Mouse (Mus musculus) forebrain, embryonic 14.5 days (tissue): ENCODE data around the gene Tbxas1. TPM values are rescaled to one million over a fixed set of nuclear protein-coding genes. Genes with fewer than 3 reads are reported as not detected.

Source experiments
- ATAC-seq: fragments of 200-750 bp; cut with Nextera tagmentation; 2 replicates; pipeline ENCODE4 v1.8.0; 2017; ENCODE audit warnings: mild to moderate bottlenecking, moderate library complexity
- DNase-seq: peaks from one replicate; pipeline ENCODE4 v3.0.0-alpha.2; 2015; ENCODE audit warnings: low spot score
- H3K27ac ChIP-seq: fragments of 300-500 bp; sonication (generic); 2 replicates; pipeline ENCODE4 v1.5.1; 2014; ENCODE audit warnings: low read depth, mild to moderate bottlenecking, control low read depth, low read length, moderate library complexity
- H3K27me3 ChIP-seq: fragments of 300-500 bp; sonication (generic); replicated peaks from 2 replicates; pipeline ENCODE4 v1.6.1; 2014; ENCODE audit warnings: low read length, control low read depth, mixed read lengths; ENCODE audit not compliant: control insufficient read depth, insufficient read depth
- H3K36me3 ChIP-seq: fragments of 300-500 bp; sonication (generic); 2 replicates; pipeline ENCODE4 v1.6.1; 2014; ENCODE audit warnings: low read length, control low read depth; ENCODE audit not compliant: control insufficient read depth, insufficient read depth
- H3K4me1 ChIP-seq: fragments of 300-500 bp; sonication (generic); 2 replicates; pipeline ENCODE4 v1.6.1; 2014; ENCODE audit warnings: antibody characterized with exemption, low read length, control low read depth; ENCODE audit not compliant: control insufficient read depth, insufficient read depth
- H3K4me2 ChIP-seq: fragments of 300-500 bp; sonication (generic); 2 replicates; pipeline ENCODE4 v1.6.1; 2014; ENCODE audit warnings: mild to moderate bottlenecking, control low read depth, low read length
- H3K4me3 ChIP-seq: fragments of 300-500 bp; sonication (generic); 2 replicates; pipeline ENCODE4 v1.5.1; 2014; ENCODE audit warnings: low read depth, low read length, control low read depth
- H3K9ac ChIP-seq: fragments of 300-500 bp; sonication (generic); 2 replicates; pipeline ENCODE4 v1.6.1; 2014; ENCODE audit warnings: mild to moderate bottlenecking, low read length, control low read depth, moderate library complexity
- H3K9me3 ChIP-seq: fragments of 300-500 bp; sonication (generic); replicated peaks from 2 replicates; pipeline ENCODE4 v1.6.1; 2016; ENCODE audit warnings: low read length, control low read depth, mixed read lengths; ENCODE audit not compliant: control insufficient read depth
- WGBS: fragments of 180-500 bp; shearing (Covaris S2); extraction: QIAGEN DNeasy Blood & Tissue Kit; methylation state at CpG from one replicate; pipeline ENCODE4 v1.1.7; 2014; 5-methylcytosine and 5-hydroxymethylcytosine counted together
- polyA plus RNA-seq: library from polyadenylated mRNA; unstranded; fragments of >200 nt; fragmentation: Nextera tagmentation; extraction: Ambion mirVana; gene quantifications from 2 replicates; pipeline ENCODE4 v1.2.1, GENCODE M21; 2014

Gene Tbxas1
- polyA plus RNA-seq, 1 experiment from 2014 or later, result 1.2 TPM

- Histone ChIP-seq H3K9me3 (no peaks in the 10 kb centered on the region), H3K4me1 (no peaks in the 10 kb centered on the region), H3K27me3 (no peaks in the 10 kb centered on the region), H3K9ac (no peak overlapping the region), H3K4me3 (no peak overlapping the region), H3K36me3 (no peaks in the 10 kb centered on the region), H3K27ac (no peak overlapping the region), H3K4me2 (no peak overlapping the region)
- DNase-seq (peak; percentile 58), ATAC-seq (no peak)
- 63% methylated on average over 3 of the region's 3 CpGs for WGBS
These were observed 35.8 kb downstream of the Tbxas1 start for GRCm38 (mm10) chr6:38910828-38911559.

- no peak overlapping the region for H3K27ac ChIP-seq
- H3K4me1 ChIP-seq, result no peaks in the 10 kb centered on the region
- no peak for ATAC-seq
- H3K9ac ChIP-seq, result no peak overlapping the region
- no peak overlapping the region for H3K4me3 ChIP-seq
- no peak overlapping the region for H3K4me2 ChIP-seq
- H3K27me3 ChIP-seq, result no peaks in the 10 kb centered on the region
- H3K9me3 ChIP-seq, result no peaks in the 10 kb centered on the region
- no peaks in the 10 kb centered on the region for H3K36me3 ChIP-seq
- DNase-seq, result no peak
These were observed 37.0 kb downstream of the Tbxas1 start for GRCm38 (mm10) chr6:38912121-38912660.

- peak; percentile 18 for DNase-seq
- no peaks in the 10 kb centered on the region for H3K9me3 ChIP-seq
- no peak overlapping the region for H3K4me3 ChIP-seq
- WGBS, result 82% methylated on average over 9 of the region's 9 CpGs
- no peaks in the 10 kb centered on the region for H3K36me3 ChIP-seq
- no peak overlapping the region for H3K27ac ChIP-seq
- ATAC-seq, result no peak
- no peak overlapping the region for H3K9ac ChIP-seq
- no peaks in the 10 kb centered on the region for H3K27me3 ChIP-seq
- no peak overlapping the region for H3K4me2 ChIP-seq
- H3K4me1 ChIP-seq, result no peaks in the 10 kb centered on the region
These were observed 37.6 kb downstream of the Tbxas1 start for GRCm38 (mm10) chr6:38912845-38913244.

GRCm38 (mm10) chr6:38913386-38914042 lies 38.3 kb downstream of the Tbxas1 start:
- DNase-seq (no peak), ATAC-seq (no peak)
- Histone ChIP-seq H3K9me3 (no peaks in the 10 kb centered on the region), H3K36me3 (no peaks in the 10 kb centered on the region), H3K9ac (no peak overlapping the region), H3K4me2 (no peak overlapping the region), H3K27me3 (no peaks in the 10 kb centered on the region), H3K27ac (no peak overlapping the region), H3K4me3 (no peak overlapping the region), H3K4me1 (no peaks in the 10 kb centered on the region)
- 65% methylated on average over 13 of the region's 13 CpGs for WGBS

GRCm38 (mm10) chr6:38914181-38914580 lies 39.0 kb downstream of the Tbxas1 start:
- peak; percentile 40; the same call in 1 of the 2 replicates for ATAC-seq
- Histone ChIP-seq H3K4me2 (no peak overlapping the region), H3K27ac (no peak overlapping the region), H3K9me3 (no peaks in the 10 kb centered on the region), H3K4me3 (no peak overlapping the region), H3K9ac (no peak overlapping the region), H3K27me3 (no peaks in the 10 kb centered on the region), H3K4me1 (no peaks in the 10 kb centered on the region), H3K36me3 (no peaks in the 10 kb centered on the region)
- 80% methylated on average over 10 of the region's 10 CpGs for WGBS
- peak; percentile 28 for DNase-seq

GRCm38 (mm10) chr6:38915776-38916175 lies 40.6 kb downstream of the Tbxas1 start:
- 63% methylated on average over 5 of the region's 5 CpGs for WGBS
- no peak for ATAC-seq
- DNase-seq, result no peak
- no peak overlapping the region for H3K9ac ChIP-seq
- no peak overlapping the region for H3K4me2 ChIP-seq
- H3K9me3 ChIP-seq, result no peaks in the 10 kb centered on the region
- H3K4me3 ChIP-seq, result no peak overlapping the region
- no peaks in the 10 kb centered on the region for H3K4me1 ChIP-seq
- H3K27me3 ChIP-seq, result no peaks in the 10 kb centered on the region
- H3K36me3 ChIP-seq, result no peaks in the 10 kb centered on the region
- no peak overlapping the region for H3K27ac ChIP-seq

GRCm38 (mm10) chr6:38916571-38916970 lies 41.4 kb downstream of the Tbxas1 start:
- Histone ChIP-seq H3K9ac (no peak overlapping the region), H3K9me3 (no peaks in the 10 kb centered on the region), H3K4me3 (no peak overlapping the region), H3K27me3 (no peaks in the 10 kb centered on the region), H3K36me3 (no peaks in the 10 kb centered on the region), H3K4me2 (no peak overlapping the region), H3K27ac (no peak overlapping the region), H3K4me1 (no peaks in the 10 kb centered on the region)
- ATAC-seq (no peak), DNase-seq (no peak)
- 91% methylated on average over 4 of the region's 4 CpGs for WGBS

GRCm38 (mm10) chr6:38917415-38917814 lies 42.2 kb downstream of the Tbxas1 start:
- Histone ChIP-seq H3K4me3 (no peak overlapping the region), H3K4me1 (peaks cover 5% of the 10 kb centered on the region; the same call in 1 of the 2 replicates), H3K9me3 (no peaks in the 10 kb centered on the region), H3K9ac (no peak overlapping the region), H3K27me3 (no peaks in the 10 kb centered on the region), H3K36me3 (no peaks in the 10 kb centered on the region), H3K4me2 (no peak overlapping the region), H3K27ac (no peak overlapping the region)
- WGBS, result 80% methylated on average over 3 of the region's 3 CpGs
- DNase-seq (no peak), ATAC-seq (no peak)

- H3K9ac ChIP-seq, result no peak overlapping the region
- DNase-seq (no peak), ATAC-seq (no peak)
- H3K36me3 ChIP-seq, result no peaks in the 10 kb centered on the region
- peaks cover 7% of the 10 kb centered on the region; the same call in 1 of the 2 replicates for H3K4me1 ChIP-seq
- H3K27ac ChIP-seq, result no peak overlapping the region
- no peak overlapping the region for H3K4me2 ChIP-seq
- WGBS, result 93% methylated on average over 4 of the region's 4 CpGs
- H3K27me3 ChIP-seq, result no peaks in the 10 kb centered on the region
- no peaks in the 10 kb centered on the region for H3K9me3 ChIP-seq
- no peak overlapping the region for H3K4me3 ChIP-seq
These were observed 43.5 kb downstream of the Tbxas1 start for GRCm38 (mm10) chr6:38918728-38919127.
